Mouse (Mus musculus): ENCODE results near the gene Pgf. TPM values are rescaled to one million over a fixed set of nuclear protein-coding genes. Genes with fewer than 3 reads are reported as not detected.

The Pgf gene
- polyA plus RNA-seq, 1 experiment from 2014 or later = 7.9 TPM

- no peak for ATAC-seq (ENCODE audit: low read depth)
- WGBS = 97% methylated on average over 5 of the region's 5 CpGs
- no peaks in the 10 kb centered on the region for H3K4me1 ChIP-seq (ENCODE audit: control insufficient read depth, insufficient read depth, low read length)
- H3K9ac ChIP-seq (replicated peaks; ENCODE audit: low read depth, low read length) = no peak overlapping the region
- peaks cover 57% of the 10 kb centered on the region for H3K36me3 ChIP-seq (ENCODE audit: control insufficient read depth, insufficient read depth, low read length)
- H3K27me3 ChIP-seq (ENCODE audit: control insufficient read depth, insufficient read depth, low read length) = no peaks in the 10 kb centered on the region
- no peak overlapping the region for H3K4me2 ChIP-seq (ENCODE audit: low read depth, low read length)
- no peaks in the 10 kb centered on the region for H3K9me3 ChIP-seq (ENCODE audit: control insufficient read depth, low read length)
- no peak overlapping the region for H3K27ac ChIP-seq (ENCODE audit: low read depth, low read length)
- no peak overlapping the region for H3K4me3 ChIP-seq (ENCODE audit: low read depth, low read length)
These were observed 52.8 kb downstream of the Pgf start for GRCm38 (mm10) chr12:85124751-85125150.

GRCm38 (mm10) chr12:85123645-85124044 is 53.9 kb downstream of the Pgf start:
- no peak overlapping the region for H3K27ac ChIP-seq (ENCODE audit: low read depth, low read length)
- peaks cover 59% of the 10 kb centered on the region for H3K36me3 ChIP-seq (ENCODE audit: control insufficient read depth, insufficient read depth, low read length)
- no peaks in the 10 kb centered on the region for H3K4me1 ChIP-seq (ENCODE audit: control insufficient read depth, insufficient read depth, low read length)
- no peaks in the 10 kb centered on the region for H3K27me3 ChIP-seq (ENCODE audit: control insufficient read depth, insufficient read depth, low read length)
- WGBS = 96% methylated on average over 11 of the region's 11 CpGs
- H3K4me3 ChIP-seq (ENCODE audit: low read depth, low read length) = no peak overlapping the region
- H3K4me2 ChIP-seq (ENCODE audit: low read depth, low read length) = no peak overlapping the region
- H3K9ac ChIP-seq (replicated peaks; ENCODE audit: low read depth, low read length) = no peak overlapping the region
- no peaks in the 10 kb centered on the region for H3K9me3 ChIP-seq (ENCODE audit: control insufficient read depth, low read length)
- ATAC-seq (ENCODE audit: low read depth) = no peak

GRCm38 (mm10) chr12:85123108-85123530 is 54.5 kb downstream of the Pgf start:
- no peaks in the 10 kb centered on the region for H3K4me1 ChIP-seq (ENCODE audit: control insufficient read depth, insufficient read depth, low read length)
- no peaks in the 10 kb centered on the region for H3K9me3 ChIP-seq (ENCODE audit: control insufficient read depth, low read length)
- H3K9ac ChIP-seq (replicated peaks; ENCODE audit: low read depth, low read length) = no peak overlapping the region
- no peak overlapping the region for H3K27ac ChIP-seq (ENCODE audit: low read depth, low read length)
- WGBS = 94% methylated on average over 9 of the region's 9 CpGs
- no peak for ATAC-seq (ENCODE audit: low read depth)
- H3K4me3 ChIP-seq (ENCODE audit: low read depth, low read length) = no peak overlapping the region
- no peaks in the 10 kb centered on the region for H3K27me3 ChIP-seq (ENCODE audit: control insufficient read depth, insufficient read depth, low read length)
- no peak overlapping the region for H3K4me2 ChIP-seq (ENCODE audit: low read depth, low read length)
- H3K36me3 ChIP-seq (ENCODE audit: control insufficient read depth, insufficient read depth, low read length) = peaks cover 58% of the 10 kb centered on the region

GRCm38 (mm10) chr12:85121806-85122459 is 55.7 kb downstream of the Pgf start:
- Histone ChIP-seq H3K36me3 (ENCODE audit: control insufficient read depth, insufficient read depth, low read length) (peaks cover 56% of the 10 kb centered on the region), H3K27me3 (ENCODE audit: control insufficient read depth, insufficient read depth, low read length) (no peaks in the 10 kb centered on the region), H3K27ac (ENCODE audit: low read depth, low read length) (no peak overlapping the region), H3K9ac (replicated peaks; ENCODE audit: low read depth, low read length) (no peak overlapping the region), H3K4me2 (ENCODE audit: low read depth, low read length) (no peak overlapping the region), H3K4me3 (ENCODE audit: low read depth, low read length) (no peak overlapping the region), H3K9me3 (ENCODE audit: control insufficient read depth, low read length) (no peaks in the 10 kb centered on the region), H3K4me1 (ENCODE audit: control insufficient read depth, insufficient read depth, low read length) (no peaks in the 10 kb centered on the region)
- 71% methylated on average over 9 of the region's 9 CpGs for WGBS
- no peak; the same call in 1 of the 2 replicates for ATAC-seq (ENCODE audit: low read depth)

Other genes with a start within 250 kb of the Pgf start
- gene Fcf1, start 206.9 kb downstream of the Pgf start, polyA plus RNA-seq (2014; fragmentation: Nextera tagmentation; extraction: Ambion mirVana) = 78.5 and 94.1 TPM in 2 replicates
- 40.4 and 46.0 TPM in 2 replicates for gene Arel1, start 206.9 kb downstream of the Pgf start, polyA plus RNA-seq (2014; fragmentation: Nextera tagmentation; extraction: Ambion mirVana)
- 53.5 and 54.7 TPM in 2 replicates for gene Ylpm1, start 181.5 kb downstream of the Pgf start, polyA plus RNA-seq (2014; fragmentation: Nextera tagmentation; extraction: Ambion mirVana)
- 1.0 and 1.9 TPM in 2 replicates for gene Prox2, start 67.0 kb downstream of the Pgf start, polyA plus RNA-seq (2014; fragmentation: Nextera tagmentation; extraction: Ambion mirVana)
- gene Dlst, start 67.0 kb downstream of the Pgf start, polyA plus RNA-seq (2014; fragmentation: Nextera tagmentation; extraction: Ambion mirVana) = 103 and 121 TPM in 2 replicates
- gene Rps6kl1, start 26.5 kb downstream of the Pgf start, polyA plus RNA-seq (2014; fragmentation: Nextera tagmentation; extraction: Ambion mirVana) = 22.1 and 28.3 TPM in 2 replicates
- 76.8 and 76.9 TPM in 2 replicates for gene Eif2b2, start 41.7 kb upstream of the Pgf start, polyA plus RNA-seq (2014; fragmentation: Nextera tagmentation; extraction: Ambion mirVana)
- gene Mlh3, start 92.8 kb upstream of the Pgf start, polyA plus RNA-seq (2014; fragmentation: Nextera tagmentation; extraction: Ambion mirVana) = 11.7 and 11.8 TPM in 2 replicates
- 55.7 and 61.2 TPM in 2 replicates for gene Acyp1, start 110.6 kb upstream of the Pgf start, polyA plus RNA-seq (2014; fragmentation: Nextera tagmentation; extraction: Ambion mirVana)
- gene Zc2hc1c, start 110.8 kb upstream of the Pgf start, polyA plus RNA-seq (2014; fragmentation: Nextera tagmentation; extraction: Ambion mirVana) = 1.6 and 1.7 TPM in 2 replicates
- 8.9 and 10.0 TPM in 2 replicates for gene Nek9, start 161.6 kb upstream of the Pgf start, polyA plus RNA-seq (2014; fragmentation: Nextera tagmentation; extraction: Ambion mirVana)
- 209 and 238 TPM in 2 replicates for gene Tmed10, start 197.1 kb upstream of the Pgf start, polyA plus RNA-seq (2014; fragmentation: Nextera tagmentation; extraction: Ambion mirVana)